Mouse (Mus musculus): ENCODE measurements around the gene Mcm3ap.

- TF ChIP-seq CTCF (IDR thresholded peaks at IDR 0.05; ENCODE audit: borderline replicate concordance, control insufficient read depth, extremely low read depth, insufficient read depth, low read length, poor library complexity), result no peak
- no peak for TF ChIP-seq POLR2A (IDR thresholded peaks at IDR 0.05; ENCODE audit: control insufficient read depth, extremely low read depth, insufficient read depth, low read length, poor library complexity)
These were observed 43.1 kb upstream of the Mcm3ap start for GRCm38 (mm10) chr10:76425674-76426073.
